Mouse (Mus musculus) NIH3T3 (cell line): ENCODE data around the gene Tmem87a.

Experiments
- DNase-seq: peaks from one replicate; pipeline ENCODE4 v3.0.0-alpha.2; 2012; ENCODE audit warnings: low read depth

Tmem87a gene

GRCm38 (mm10) chr2:120366501-120366900 is 37.4 kb downstream of the Tmem87a start:
- no peak for DNase-seq

GRCm38 (mm10) chr2:120360425-120360824 is 43.5 kb downstream of the Tmem87a start:
- no peak for DNase-seq

GRCm38 (mm10) chr2:120352682-120353646 is 50.9 kb downstream of the Tmem87a start, which contains the start of gene Vps39:
Gene Vps39, minus strand, starts transcription at chr2:120353137.
- peak; percentile 95 for DNase-seq

- no peak for DNase-seq
Observed at GRCm38 (mm10) chr2:120351321-120351720, 52.6 kb downstream of the Tmem87a start.

- no peak for DNase-seq
Observed at GRCm38 (mm10) chr2:120348120-120348519, 55.8 kb downstream of the Tmem87a start.

- no peak for DNase-seq
Observed at GRCm38 (mm10) chr2:120341741-120342140, 62.2 kb downstream of the Tmem87a start.

GRCm38 (mm10) chr2:120337886-120338285 is 66.0 kb downstream of the Tmem87a start:
- DNase-seq, result peak; percentile 4

- DNase-seq, result peak; percentile 42
Observed at GRCm38 (mm10) chr2:120331575-120331974, 72.3 kb downstream of the Tmem87a start.

- DNase-seq, result no peak
Observed at GRCm38 (mm10) chr2:120315077-120315476, 88.8 kb downstream of the Tmem87a start.

- no peak for DNase-seq
Observed at GRCm38 (mm10) chr2:120314487-120314886, 89.4 kb downstream of the Tmem87a start.

GRCm38 (mm10) chr2:120313976-120314375 is 89.9 kb downstream of the Tmem87a start, which contains the start of gene Pla2g4f:
Gene Pla2g4f, minus strand, starts transcription at chr2:120314165.
- no peak for DNase-seq

- DNase-seq, result no peak
Observed at GRCm38 (mm10) chr2:120312276-120312825, 91.6 kb downstream of the Tmem87a start.
